35 mouse cellular contexts compared by ENCODE assay signal in the genomic region with DNA sequence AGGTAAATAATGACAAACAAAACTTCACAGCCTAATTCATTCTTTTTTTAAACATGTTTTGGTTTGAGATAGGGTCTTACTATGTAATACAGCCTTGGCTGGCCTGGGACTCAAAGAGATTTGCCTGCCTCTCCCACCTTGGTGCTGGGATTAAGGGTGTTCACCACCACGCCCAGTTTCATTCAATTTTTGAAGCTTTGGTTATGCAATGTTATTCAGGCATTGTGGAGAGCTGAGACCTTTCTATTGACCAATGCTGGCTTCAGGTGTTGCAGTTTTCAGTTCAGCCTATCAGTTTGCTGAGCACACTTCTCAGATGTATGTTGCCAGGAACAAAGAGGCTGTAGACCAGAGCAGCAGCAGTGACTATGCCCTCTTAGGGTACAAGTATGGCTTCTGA.
"Had no signal": no experiment of that assay in that cellular context is flagged by ENCODE, and none has a peak within 500 bp of the region (broad histone marks: within the 10 kb centered on the region; RNA-seq: fewer than 3 reads in every experiment).

No protein-coding gene starts in this region.

- H3K27me3 ChIP-seq: heart, embryonic 12.5 days; heart, embryonic 13.5 days; heart, embryonic 15.5 days; hindbrain, embryonic 12.5 days; hindbrain, embryonic 13.5 days; hindbrain, embryonic 15.5 days; intestine, embryonic 15.5 days; kidney, embryonic 15.5 days had no signal

- H3K4me1 ChIP-seq: hindbrain, embryonic 15.5 days had no signal

- H3K27ac ChIP-seq: heart, embryonic 10.5 days; heart, embryonic 13.5 days; heart, embryonic 15.5 days; hindbrain, embryonic 10.5 days; hindbrain, embryonic 12.5 days; hindbrain, embryonic 13.5 days; hindbrain, embryonic 14.5 days; hindbrain, embryonic 15.5 days; hindbrain, postnatal 0 days; intestine, embryonic 15.5 days; kidney, embryonic 15.5 days; kidney, postnatal 0 days; layer of hippocampus, adult 2 months; left cerebral cortex, adult 2 months had no signal

- H3K36me3 ChIP-seq: heart, embryonic 10.5 days; heart, embryonic 13.5 days; heart, embryonic 15.5 days; hindbrain, embryonic 10.5 days; hindbrain, embryonic 12.5 days; hindbrain, embryonic 13.5 days; hindbrain, embryonic 15.5 days; intestine, embryonic 15.5 days; kidney, embryonic 15.5 days had no signal

- H3K4me2 ChIP-seq: heart, embryonic 11.5 days; heart, embryonic 12.5 days; heart, embryonic 13.5 days; heart, embryonic 15.5 days; hindbrain, embryonic 12.5 days; hindbrain, embryonic 13.5 days; hindbrain, embryonic 14.5 days; hindbrain, embryonic 15.5 days; intestine, embryonic 15.5 days; kidney, embryonic 15.5 days had no signal

- H3K4me3 ChIP-seq: heart, embryonic 10.5 days; heart, embryonic 12.5 days; heart, embryonic 13.5 days; heart, embryonic 15.5 days; hindbrain, embryonic 10.5 days; hindbrain, embryonic 12.5 days; hindbrain, embryonic 13.5 days; hindbrain, embryonic 15.5 days; intestine, embryonic 15.5 days; kidney, embryonic 15.5 days; layer of hippocampus, adult 2 months; left cerebral cortex, adult 2 months had no signal

- DNase-seq: heart, postnatal 10 days; heart, postnatal 14 days; heart, postnatal 36 days; heart, postnatal 4 days; kidney, adult 11 months; kidney, adult 2 months; kidney, adult 8-10 months; kidney, adult 9 months; kidney, postnatal 10 days; kidney, postnatal 14 days; kidney, postnatal 25 days; kidney, postnatal 36 days; kidney, postnatal 4 days; layer of hippocampus, adult 9-11 months; layer of hippocampus, postnatal 36 days had no signal

- H3K9me3 ChIP-seq: heart, embryonic 10.5 days; heart, embryonic 12.5 days; heart, embryonic 13.5 days; heart, embryonic 15.5 days; hindbrain, embryonic 10.5 days; hindbrain, embryonic 12.5 days; hindbrain, embryonic 13.5 days; hindbrain, embryonic 15.5 days; intestine, embryonic 15.5 days; kidney, embryonic 15.5 days had no signal

- ATAC-seq: hindbrain, embryonic 16.5 days; hindbrain, postnatal 0 days; inflammation-experienced regulatory T-cells, adult 6 months; intestine, embryonic 15.5 days; intestine, embryonic 16.5 days; intestine, postnatal 0 days had no signal

- H3K9ac ChIP-seq: heart, embryonic 12.5 days; heart, embryonic 13.5 days; heart, embryonic 15.5 days; hindbrain, embryonic 12.5 days; hindbrain, embryonic 13.5 days; hindbrain, embryonic 14.5 days; hindbrain, embryonic 15.5 days; intestine, embryonic 15.5 days; kidney, embryonic 15.5 days had no signal
